Mouse (Mus musculus) monocyte, adult 2 months (primary cell): ENCODE data around the gene Atp1a1.

ENCODE experiments used
- DNase-seq, 2 experiments: peaks; one replicate each; pipeline ENCODE4 v3.0.0; 2022; ENCODE audit warnings: low spot score in 2 of 2, low read depth in 1 of 2

Gene Atp1a1

DNA sequence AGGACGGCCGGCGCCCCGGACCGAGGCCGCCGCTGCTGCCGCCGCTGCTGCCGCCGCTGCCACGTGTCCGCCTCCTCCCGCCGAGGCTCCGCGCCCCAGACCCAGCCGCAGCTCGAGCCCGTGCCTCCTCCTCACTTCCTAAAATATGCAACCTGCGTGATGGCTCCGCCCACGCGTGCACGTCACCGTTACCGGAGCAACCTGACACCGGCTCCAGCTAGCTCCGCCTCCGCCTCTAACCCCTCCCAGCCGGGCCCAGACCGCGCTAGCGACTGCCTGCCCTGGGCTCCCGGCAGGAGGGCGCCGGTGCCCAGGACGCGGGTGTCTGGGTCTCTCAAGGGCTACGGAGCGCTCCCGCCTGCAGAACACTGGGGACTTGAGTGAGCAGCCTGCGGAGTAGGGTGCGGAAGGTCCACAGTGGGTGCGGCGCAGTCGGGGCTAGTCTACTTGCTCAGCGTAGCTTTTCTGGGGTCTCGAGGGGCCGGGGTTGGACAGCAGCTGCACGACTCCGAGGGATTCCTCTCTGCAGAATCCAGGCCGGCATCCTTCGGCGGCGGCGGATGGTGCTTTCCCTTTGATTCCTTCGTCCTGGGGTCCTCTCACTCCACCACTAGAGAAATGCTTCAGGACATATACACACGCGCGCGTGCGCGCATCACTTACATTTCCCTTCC lies at the start of gene Atp1a1:
Gene Atp1a1 (minus strand): TSS at position 135 of the 674 bp plus-strand sequence.
- peak; percentile 93 to 97 for DNase-seq

DNA sequence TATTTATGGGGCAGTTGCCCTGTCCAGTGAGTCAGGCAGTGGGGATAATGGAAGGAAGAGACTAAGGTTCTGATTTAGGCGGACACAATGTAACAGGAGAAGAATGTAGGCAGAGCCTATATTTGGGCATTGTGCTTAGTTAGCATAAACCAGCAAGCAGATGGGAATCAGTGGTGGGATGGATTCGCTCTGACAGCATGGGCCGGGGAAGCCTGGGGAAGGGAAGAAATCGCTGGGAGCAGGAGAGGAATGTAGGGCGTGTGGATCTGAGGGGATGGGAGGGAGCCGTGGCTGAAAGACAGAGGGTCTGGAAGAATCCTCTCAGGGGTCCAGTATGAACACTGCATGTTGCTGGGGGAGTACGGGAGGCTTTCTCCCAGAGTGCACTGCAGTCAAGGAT lies 49.0 kb upstream of the Atp1a1 start:
- DNase-seq, result no peak

DNA sequence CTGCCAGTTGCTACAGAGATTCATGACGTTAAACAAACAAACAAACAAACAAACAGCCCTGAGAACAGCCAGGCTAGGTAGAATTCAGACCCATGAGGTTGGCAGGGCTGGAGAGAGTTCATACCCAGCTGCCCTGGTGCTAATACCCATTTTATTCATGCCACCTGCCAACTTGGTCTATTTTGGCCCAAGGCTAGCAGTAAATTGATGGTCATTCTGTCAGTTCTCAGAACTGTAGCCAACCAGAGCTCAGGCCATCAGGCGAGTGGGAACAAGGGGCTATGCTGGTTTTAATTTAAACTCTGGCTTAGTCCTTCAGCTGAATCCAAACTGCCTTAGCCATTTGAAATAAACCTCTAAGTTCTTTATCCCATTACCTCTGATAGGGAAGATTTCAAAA lies 48.5 kb upstream of the Atp1a1 start:
- DNase-seq, result no peak

DNA sequence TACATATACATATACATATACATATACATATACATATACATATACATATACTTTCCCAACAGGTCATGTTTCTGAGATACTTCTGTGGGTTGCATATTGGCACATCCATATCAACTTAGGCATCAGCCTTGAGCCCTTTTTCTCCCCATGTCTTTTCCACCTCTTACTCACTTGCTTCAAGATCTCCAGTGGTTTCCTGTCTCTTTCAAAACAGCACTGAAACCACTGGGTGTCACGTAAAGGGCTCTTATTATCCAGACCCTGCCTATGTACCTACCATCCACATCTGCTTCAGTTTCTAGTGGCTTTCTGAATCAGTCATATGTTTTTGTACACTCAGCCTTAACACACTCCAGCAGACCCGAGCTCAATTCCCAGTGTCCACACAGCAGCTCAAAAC lies 45.8 kb upstream of the Atp1a1 start:
- DNase-seq, result no peak

DNA sequence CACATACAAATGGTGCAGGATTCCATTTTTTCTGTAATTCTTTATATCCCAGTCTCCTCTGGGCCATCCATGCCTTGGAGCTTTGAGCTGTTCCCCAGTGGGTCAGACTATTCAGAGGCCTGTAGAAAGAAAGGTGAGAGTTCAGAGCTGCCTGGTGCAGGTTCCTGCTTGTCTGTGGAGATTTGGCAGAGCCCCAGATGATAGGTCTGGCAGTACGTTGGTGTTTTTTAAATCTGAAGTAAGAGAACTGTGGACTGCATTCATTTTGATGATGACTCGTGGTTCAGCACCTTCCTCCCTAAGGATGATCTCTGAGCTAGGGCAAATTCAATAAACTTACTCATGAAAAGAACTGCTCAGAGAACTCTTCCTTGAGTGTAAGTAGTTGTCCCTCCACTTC lies 44.8 kb upstream of the Atp1a1 start:
- DNase-seq, result no peak

DNA sequence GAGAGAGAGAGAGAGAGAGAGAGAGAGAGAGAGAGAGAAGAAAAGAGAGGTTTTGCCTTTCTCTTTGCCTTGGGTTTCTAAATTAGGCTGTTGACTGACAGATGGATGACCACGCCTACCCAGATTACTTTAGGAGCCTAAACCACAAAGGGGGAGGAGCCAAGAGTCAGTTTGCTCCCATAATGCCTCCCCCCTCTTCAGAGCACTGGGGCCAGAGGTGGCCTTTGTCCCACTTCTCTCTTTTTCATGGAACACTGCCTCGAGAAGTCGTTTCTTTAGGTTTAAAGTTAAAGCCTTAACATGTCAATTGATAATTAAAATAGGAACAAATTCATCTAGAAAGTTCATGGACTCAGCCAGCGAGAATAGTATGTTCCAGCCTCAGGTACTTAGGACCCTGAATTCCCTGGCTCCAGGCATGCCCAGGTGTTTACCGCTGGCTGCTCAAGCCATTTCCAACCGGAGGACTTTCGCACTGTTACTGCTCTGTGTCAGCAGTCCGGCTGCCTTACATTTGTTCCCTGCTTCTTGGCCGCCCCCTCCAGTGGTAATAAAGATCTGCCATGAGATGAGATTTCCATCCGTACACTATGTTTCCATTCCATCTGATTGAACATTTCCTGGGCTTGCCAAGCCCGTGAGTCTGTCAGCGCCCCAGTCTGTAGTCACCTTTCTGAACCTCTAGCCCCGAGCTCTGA lies 43.8 kb upstream of the Atp1a1 start:
- DNase-seq, result no peak

DNA sequence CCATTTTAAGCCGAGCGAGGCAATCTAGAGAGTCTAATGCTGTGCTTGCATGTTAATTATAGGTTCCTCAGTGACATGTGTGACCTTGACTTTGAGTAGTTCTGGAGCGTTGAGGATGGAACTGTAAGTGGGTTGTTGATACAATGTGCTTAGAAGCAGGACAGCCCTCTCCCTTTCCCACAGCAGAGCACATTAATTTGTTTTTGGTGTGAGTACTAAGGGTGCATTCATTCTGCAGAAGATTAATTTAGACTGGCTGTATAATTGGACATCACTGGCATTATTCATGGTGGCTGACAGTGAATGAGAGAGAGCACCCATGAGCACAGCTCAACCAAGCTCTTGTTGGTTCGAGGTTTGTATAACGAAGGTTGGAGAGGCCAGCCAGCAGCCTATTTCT lies 42.3 kb upstream of the Atp1a1 start:
- DNase-seq, result no peak

DNA sequence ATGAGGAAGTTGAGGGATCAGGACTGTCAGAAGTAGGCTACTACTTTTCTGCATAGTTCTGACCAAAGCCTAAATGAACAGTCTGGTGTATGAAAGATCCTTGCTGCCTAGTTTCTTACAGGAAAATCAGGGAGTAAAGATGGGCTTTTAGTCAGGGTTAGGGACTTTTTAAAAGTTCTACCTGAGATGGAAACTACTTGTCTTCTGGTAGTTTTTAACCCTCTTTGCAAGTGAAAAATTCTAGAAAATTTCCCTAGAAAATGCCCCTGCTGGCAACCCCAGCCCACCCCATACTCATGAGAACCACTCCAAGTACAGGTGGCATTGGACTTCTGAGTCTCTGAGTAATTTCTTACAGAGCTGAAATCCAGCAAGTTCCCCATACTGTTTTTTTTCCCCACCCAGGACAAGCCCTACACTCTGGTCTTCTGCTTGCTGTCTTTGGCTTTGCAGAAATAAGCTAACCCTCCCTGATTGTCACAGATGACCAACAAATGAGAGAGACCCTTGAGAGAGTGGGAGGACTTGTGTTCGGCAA lies 41.2 kb upstream of the Atp1a1 start:
- DNase-seq, result no peak

DNA sequence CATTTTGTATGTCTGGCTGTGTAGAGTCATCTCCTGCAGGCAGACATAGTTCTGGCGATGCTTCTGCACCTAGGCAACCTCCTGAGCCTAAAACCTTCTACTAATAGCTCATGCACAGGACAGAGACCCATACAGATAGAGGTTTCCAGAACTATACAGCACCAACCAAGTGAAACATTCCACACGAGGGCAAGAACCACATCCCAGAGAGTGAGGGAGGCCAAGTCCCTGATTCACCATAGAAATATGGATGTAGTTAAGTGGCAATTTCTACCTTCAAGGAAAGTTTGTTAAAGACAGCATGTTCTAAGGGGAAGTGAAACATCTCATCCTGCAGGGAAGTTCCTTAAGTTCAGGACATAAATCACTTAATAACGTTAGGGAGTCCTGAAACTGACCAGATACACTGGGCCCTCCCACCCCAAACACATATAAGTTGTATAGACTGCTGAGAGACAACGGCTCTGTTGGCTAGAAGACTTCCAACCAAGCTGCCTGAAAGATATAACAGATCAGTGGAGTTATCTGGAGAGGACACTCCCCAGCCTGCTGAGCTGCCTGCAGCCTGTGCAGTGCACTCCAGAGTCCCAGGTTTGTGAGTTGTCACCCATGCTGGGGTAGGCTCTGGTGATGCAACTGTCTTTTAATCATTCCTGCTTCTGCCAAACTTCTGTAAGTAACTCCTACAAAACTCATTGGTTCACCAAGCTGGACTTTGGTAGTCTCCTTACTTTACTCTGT lies 39.7 kb upstream of the Atp1a1 start:
- DNase-seq, result no peak

DNA sequence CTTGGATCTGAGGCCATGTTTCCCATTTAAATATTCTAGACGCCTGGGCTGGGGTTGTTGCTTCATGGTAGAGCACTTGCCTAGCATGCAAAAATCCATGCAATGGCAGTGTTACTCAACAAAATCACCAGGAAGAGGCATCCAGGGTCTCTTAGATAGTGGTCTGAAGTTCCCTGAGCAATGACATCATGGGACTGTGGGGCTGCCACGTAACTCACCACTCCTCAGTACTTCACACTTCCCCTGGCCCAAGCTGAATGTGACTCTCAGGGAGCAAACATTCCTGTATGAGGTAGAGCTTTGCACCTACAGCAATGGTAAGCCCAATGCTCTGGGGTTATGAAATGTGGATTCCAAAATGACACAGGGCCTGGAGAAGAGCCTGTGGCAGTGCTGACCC lies 38.8 kb upstream of the Atp1a1 start:
- no peak for DNase-seq

DNA sequence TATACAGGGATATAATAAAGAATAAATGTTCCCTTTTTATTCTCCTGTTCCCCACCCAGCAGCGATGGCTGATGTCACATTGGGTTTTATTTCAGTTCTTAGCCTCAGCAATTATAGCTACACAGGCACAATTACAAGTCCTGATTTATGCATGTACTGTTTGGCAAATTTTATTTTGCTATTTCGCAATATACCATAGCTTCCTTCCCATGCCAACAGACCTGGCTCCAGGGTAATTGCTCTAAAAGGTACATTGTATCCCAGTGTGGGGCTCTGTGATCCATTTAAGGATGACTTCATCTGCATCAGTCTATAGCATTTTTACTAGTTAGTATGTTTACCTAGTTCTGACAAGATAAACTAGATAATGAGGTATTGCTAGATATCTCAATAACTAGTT lies 33.7 kb upstream of the Atp1a1 start:
- DNase-seq, result no peak

DNA sequence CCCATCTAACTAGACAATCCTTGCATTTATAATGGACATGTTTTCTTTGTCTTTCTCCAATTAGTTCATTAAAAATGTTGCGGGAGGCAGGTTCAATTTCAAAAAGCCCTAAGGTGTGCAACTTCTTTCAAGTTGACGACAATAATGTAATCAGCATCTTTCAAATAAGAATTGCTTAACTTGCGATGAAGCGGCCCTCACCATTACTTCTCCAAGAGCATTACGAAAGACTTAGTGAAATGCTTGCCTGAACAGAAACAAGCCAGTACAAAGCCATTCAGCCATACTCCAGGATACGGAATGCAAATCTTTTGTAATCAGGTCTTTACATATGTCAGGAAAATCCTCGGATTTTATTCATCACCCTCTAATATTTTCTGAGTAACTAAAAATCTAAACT lies 32.0 kb upstream of the Atp1a1 start:
- no peak for DNase-seq

DNA sequence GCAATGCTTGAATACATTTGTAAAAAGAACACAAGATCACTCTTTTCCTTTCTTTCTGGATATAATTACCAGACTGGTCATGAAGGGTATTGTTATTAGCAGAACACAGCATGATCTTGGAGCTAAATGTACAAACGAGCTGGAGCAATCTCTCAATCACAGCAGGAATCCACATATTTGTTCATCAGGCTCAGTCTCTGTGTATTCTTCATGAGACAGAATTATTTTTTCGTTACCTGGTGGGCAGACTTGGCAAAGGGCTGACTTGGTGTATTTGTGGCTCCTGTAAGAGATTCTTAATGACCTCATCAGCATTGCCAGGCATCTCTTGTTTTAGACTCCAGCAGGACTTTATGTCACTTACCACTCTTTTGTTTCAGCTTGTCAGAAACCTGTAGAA lies 31.6 kb upstream of the Atp1a1 start:
- no peak for DNase-seq

DNA sequence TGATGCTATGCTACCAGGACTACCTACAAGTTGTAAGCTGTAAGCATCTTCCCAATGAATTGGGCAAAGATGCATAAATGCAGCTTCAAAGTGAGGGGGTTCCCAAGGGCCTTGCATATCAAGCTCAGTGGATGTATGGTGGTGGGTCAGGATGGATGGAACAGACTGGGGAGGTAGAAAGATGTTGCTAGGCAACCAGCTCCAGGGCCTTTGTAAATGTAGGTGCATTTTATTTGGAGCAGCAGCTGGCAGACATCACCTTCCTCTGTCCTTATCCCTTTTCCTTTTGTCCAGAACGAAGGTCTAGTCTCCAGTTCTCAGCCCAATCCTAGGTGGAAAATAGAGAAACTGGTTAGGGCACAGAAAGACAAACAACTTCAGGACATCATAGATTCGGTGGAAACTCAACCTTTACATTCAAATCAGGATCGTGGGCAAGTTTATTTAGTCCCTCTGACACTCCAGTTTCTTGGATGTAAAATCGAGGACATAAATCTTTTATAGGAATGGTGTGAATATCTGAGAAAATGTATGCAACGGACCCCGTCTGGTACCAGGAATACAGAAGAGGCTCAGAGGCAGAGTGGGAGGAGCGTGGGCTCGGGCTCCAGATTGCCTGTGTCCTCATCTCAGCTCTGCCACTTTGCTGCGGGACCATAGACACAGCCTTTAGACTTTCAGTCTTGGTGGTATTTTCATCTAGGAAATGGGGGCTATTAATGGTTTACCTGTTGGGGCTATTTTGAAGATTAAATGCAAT lies 29.8 kb upstream of the Atp1a1 start:
- no peak for DNase-seq

DNA sequence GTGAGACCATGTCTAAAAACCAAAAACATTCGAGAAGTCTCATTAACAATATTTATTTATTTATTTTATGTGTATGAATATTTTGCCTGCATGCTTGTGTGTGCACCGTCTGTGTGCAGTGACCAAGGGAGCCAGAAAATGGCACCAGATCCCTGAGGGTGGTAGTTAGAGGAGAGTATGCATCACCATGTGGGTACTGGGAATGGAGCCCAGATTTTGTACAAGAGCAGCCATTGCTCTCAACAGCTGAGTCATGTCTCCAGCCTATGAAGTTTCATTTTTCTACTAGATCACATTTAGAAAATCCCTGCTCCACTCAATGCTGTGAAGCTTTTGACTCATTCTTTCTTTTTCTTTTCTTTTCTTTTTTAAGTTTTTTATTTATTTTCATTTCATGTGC lies 23.8 kb upstream of the Atp1a1 start:
- DNase-seq, result no peak

DNA sequence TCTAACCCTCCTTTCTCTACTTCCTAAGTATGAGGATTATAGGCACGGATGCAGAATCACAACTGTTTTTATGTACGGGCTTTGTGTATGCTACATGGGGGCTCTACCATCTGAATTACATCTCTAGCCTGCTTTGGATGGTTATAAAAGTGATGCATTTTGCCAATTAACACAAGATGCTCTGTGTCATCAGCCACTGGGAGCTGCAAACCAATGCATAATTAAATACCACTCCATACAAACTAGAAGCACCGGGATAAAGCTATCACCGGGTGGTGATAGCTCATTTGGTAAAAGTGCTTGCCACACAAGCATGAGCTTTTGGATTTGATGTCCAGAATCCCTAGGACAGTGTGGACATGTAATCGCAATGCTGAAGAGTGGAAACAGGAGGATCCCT lies 19.8 kb upstream of the Atp1a1 start:
- DNase-seq, result no peak

DNA sequence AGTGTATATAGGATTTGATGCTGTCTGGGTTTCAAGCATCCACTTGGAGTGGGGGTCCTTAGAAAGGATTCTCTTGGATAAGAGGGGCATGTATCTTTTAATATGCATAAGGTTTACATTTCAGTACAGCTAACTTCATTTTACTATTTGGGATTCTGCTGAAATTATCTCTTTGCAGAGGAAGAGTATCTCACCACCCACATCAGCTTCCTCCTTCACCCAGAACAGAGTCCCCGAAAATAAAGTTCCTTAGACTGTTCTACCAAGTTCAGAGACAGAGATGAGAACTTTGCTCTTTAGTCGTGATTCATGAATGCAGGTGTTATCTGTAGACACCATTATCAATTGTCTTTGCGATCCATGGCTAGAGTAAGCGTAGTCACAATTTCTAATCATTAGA lies 14.5 kb upstream of the Atp1a1 start:
- DNase-seq, result no peak

DNA sequence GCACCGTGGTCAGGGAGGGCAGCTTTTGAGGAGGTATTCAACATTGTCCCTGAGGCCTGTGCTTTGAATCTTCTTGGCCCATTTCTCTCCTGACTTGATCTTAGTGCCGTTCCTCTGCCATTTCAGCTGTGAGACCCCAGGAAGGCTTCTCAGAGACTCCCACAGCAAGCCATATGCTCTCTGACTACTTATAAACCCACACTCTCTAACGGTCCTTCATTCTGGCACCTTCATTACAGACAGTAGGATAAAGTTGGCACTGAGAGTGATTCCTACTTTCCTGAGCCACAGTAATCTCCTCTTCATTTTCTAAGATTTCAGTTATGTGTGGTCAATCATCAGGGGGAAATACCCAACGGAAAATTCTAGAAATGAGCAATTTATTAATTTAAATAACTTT lies 14.0 kb upstream of the Atp1a1 start:
- DNase-seq, result no peak

DNA sequence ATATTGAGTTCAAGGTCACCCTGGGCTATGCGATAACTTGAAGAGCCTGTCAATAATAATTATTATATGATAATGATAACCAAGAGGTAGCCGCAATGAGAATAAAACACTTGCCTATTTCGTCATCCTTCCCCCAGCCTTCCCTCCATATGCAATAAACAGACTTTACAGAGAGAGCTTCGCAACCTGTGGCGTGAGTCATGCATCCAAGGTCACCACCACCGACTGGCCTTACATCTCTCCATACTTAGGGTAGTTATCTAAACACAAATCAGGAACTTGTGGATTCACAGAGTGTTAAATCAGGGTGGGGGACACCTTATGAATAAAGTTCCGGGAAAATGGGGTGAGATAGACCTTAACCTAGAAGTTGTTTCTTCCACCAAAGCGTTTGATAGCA lies 13.0 kb upstream of the Atp1a1 start:
- DNase-seq, result peak in 1 of 2 experiments; percentile 27

DNA sequence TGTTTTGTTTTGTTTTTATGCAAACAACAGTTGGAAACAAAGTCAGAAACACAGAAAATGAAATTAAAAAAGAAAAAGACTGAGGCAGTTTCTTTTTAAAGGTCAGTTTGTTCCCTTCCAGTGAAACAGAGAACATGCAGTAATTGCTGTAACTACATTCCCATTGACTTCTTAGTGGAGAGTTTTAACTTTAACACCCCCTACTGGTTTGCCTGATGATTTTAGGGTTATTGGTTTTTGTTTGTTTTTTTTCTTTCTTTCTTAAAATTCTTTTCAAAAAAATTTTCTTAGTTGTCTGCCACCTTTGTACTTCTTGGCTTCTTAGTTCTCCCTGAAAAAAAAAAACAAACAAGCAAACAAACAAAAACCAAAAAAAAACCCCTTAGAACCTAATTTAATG lies 12.5 kb upstream of the Atp1a1 start:
- no peak for DNase-seq

DNA sequence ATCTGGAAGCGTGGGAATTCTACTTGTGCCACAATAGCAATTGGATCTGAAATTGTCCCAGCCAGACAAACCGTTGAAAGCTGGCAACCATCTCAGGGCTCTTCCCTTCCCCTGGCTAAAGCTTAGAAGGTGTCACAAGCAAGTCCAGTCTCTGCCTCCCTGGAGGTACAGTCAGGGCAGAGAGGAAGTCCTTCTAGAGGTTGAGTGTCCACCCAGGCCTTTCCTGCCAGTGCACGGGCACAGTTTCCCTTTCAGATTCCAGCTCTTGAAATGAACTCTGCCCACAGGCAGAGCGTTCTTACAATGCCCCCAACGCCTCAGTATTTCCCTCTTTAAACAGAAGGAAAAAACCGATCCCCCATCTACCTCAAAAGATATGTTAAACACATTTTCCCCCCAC lies 11.4 kb upstream of the Atp1a1 start:
- DNase-seq, result no peak
